Mouse (Mus musculus): Measurements from ENCODE around the gene Nt5c.
"Not testable (repeated sequence)": the region's sequence is repeated elsewhere in the genome, so short reads cannot be mapped to it uniquely, and the experiment has no call there.

The Nt5c gene

GRCm38 (mm10) chr11:115491356-115492083 lies at the start of gene Nt5c:
Nt5c (minus strand) TSS chr11:115491862.
- in situ Hi-C loops (cut with MboI, MseI): no loop called here

GRCm38 (mm10) chr11:115538045-115538444 lies 46.4 kb upstream of the Nt5c start:
- in situ Hi-C loops (cut with MboI, MseI): no loop called here

DNA sequence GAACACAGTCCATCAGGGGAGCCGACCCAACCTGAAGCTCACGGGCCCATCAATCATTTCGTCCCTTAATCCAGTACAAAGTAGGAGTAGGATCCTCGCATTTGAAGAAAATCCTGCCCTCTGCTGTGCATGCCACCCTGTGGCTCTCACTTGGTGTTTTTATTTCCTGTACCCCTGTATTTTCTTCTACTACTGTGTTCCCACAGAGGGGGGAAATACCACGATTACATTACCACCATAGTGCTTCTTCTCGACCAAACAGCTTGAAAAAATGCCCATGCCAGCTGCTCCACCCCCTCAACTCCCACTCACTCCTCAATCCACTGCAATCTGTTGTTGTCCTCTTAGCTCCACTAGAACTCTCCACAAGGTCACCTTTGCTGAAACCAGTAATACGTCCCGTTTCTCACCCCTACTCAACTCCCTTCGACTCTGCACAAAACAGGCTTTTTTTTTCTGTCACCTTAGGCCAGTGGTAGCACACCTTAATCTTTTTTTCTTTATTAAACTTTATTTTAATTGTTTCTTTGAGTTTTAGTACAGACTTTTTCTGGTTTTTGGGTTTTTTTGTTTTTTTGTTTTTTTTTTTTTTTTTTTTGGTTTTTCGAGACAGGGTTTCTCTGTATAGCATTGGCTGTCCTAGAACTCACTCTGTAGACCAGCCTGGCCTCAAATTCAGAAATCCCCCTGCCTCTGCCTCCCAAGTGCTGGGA lies 45.4 kb upstream of the Nt5c start:
- in situ Hi-C loops (cut with MboI, MseI): no loop called here

GRCm38 (mm10) chr11:115536038-115536681 lies 44.5 kb upstream of the Nt5c start, which contains the start of gene Sumo2:
Sumo2 (minus strand) TSS chr11:115536276.
- in situ Hi-C loops (cut with MboI, MseI): no loop called here

DNA sequence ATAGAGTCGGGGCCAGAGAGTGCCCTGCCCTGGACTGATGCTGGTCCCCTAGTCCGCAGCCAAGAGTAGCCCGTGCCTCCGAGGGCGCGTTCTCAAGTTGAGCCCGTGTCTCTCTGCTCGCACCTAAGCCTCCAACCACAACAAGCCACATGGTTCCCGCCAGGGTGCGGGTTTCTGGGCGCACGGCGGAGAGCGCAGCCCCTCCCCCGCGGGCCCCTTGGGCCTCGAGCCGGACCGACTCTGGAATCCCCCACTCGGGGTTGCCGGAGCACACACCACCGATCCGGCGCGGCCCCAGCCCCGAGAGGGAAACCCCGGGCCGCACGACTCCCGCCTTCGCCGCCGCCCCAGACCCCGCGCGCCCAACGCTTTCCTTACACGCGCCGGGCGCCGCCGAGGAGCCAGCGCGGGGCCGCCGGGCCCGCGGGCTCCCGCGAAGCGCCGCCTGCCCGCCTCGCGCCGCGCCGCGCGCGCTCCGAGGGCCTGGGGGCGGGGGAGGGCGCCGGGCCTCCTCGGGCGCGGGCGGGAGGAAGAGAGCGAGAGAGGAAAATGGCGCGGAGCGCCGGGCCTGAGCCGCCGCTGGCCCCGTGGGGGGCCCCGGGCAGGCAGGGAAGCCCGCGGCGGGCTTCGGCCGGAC lies 43.9 kb upstream of the Nt5c start:
- in situ Hi-C loops (cut with MboI, MseI): no loop called here

- in situ Hi-C loops (cut with MboI, MseI): loop anchor here (5.0 kb wide), 1 partner anchor 48 kb away; no protein-coding TSS in a partner anchor
Measured at GRCm38 (mm10) chr11:115534759-115535371, 43.2 kb upstream of the Nt5c start.

GRCm38 (mm10) chr11:115526446-115526845 lies 34.8 kb upstream of the Nt5c start:
- in situ Hi-C loops (cut with MboI, MseI): not testable (repeated sequence)

DNA sequence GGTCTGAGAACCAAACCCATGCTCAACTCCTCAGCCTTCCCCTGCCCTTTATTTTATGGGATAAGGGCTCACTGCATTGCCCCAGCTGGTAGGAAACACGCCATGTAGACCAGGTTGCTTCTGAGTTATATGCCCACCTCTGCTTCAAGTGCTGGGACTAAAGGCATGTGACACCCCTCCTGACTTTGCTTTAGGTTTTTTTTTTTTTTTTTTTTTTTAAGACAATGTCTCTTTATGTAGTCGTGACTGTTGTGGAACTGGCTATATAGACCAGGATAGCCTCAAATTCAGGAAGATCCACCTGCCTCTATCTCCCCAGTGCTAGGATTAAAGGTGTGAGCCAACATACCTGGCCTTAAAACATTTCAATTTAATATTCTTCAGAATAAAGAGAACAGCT lies 31.0 kb upstream of the Nt5c start:
- in situ Hi-C loops (cut with MboI, MseI): no loop called here

DNA sequence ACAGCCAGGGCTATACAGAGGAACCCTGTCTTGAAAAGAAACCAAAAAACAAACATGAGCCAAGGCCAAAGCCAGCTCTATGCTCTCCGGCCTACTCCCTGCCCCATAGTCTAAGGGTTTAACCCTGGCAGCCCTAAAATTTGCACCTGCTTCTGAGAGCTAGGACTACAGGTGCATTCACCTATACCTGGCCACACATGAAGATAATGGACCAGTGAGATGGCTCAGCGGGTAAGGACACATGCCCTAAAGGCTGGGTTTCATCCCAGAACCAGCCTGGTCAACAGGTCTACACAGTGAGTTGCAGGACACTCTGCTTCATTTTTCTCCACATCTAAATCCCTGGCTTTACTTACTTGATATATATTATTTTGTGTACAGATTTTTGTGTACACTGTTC lies 30.6 kb upstream of the Nt5c start:
- in situ Hi-C loops (cut with MboI, MseI): no loop called here

DNA sequence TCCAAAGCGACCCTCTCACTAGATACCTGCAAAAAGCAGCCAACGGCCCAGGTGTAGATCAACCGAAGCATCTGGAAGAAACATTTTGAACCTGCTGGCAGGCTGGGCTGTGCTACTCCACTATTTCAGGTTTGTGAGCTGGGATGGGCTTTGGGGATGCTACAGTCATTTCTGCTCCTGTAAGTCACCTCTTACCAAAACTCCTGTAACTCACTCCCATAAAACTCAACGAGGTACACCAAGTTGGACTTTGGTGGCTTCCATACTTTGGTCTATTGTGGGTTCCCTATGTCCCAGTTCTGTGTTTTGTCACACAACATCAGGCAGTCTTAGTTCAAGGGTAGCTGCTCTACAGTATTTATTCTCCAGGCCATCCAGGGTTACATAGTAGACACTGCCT lies 29.4 kb upstream of the Nt5c start:
- in situ Hi-C loops (cut with MboI, MseI): no loop called here

DNA sequence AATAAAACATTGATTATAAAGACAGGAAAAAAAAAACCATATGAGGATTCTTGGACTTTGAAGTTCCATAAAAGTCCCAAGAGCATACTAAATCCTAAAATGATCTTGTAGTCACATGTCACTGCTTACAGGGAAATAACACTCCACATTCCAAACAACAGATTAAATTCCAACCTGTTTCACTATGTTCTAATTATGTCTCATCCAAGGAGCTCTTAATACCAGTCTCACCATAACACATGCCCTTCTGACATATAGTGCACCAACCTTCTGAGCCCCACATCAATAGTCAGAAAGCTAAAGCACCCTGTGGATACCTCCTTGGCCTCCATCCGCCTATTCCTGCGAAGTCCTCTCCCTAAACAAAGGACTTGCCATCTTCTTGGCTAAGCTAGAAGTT lies 28.6 kb upstream of the Nt5c start:
- in situ Hi-C loops (cut with MboI, MseI): no loop called here

DNA sequence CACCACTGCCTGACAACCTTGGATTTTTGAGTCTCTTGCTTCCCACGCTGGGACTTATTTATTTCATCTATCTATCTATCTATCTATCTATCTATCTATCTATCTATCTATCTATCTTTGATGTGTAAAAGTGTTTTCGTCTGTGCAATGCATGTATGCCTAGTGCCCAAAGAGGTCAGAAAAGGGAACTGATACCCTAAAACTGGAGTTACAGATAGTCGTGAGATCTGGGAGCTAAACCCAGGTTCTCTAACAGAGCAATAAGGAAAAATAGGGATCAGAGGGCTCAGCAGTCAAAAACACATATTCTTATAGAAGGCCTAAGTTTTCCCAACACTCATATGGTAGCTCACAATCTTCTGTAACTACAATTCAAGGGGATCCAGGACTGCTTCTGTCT lies 27.9 kb upstream of the Nt5c start:
- in situ Hi-C loops (cut with MboI, MseI): no loop called here

- in situ Hi-C loops (cut with MboI, MseI): no loop called here
Measured at GRCm38 (mm10) chr11:115518693-115519092, 27.0 kb upstream of the Nt5c start.

GRCm38 (mm10) chr11:115516942-115517341 lies 25.3 kb upstream of the Nt5c start:
- in situ Hi-C loops (cut with MboI, MseI): no loop called here

DNA sequence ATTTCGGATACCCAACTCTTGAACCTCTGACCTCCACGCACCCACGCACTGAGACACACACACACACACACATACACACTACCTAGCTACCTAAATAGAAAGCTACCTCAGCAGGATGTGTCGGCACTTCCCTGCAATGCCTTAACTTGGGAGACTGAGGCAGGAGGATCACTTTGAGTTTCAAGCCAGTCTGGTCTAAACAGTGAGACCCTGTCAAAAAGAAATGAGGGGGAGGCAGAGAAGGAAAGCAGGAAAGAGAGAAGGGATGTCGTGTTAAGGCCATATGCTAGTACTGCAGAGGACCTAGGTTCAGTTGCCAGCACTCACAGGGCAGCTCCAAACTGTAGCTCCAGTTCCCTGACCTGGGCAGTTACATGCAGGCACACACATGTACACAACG lies 23.4 kb upstream of the Nt5c start:
- in situ Hi-C loops (cut with MboI, MseI): no loop called here

DNA sequence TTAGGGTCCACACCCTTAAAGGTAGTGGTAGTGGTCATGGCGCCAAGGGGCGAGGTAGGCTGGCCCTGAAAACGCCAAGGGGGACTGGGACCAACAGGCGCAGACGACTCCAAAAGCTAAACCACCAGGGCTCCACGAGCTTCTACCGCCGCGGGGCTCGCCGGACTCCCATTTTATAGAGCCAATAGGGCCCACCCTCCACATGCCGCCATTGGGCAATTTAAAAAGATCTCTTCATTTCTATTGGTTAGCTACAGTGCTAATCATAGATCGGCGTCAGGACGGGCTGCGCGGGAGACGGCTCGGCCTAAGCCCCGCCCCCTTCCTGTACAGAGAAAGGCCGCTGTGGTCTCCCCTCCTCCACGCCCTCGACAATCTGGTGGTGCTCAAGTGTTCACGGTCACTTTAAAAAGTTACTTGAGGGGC lies 22.6 kb upstream of the Nt5c start, which contains the start of gene Jpt1:
TSS of gene Jpt1 (minus strand) at position 150 of the 426 bp plus-strand sequence.
- in situ Hi-C loops (cut with MboI, MseI): no loop called here

- in situ Hi-C loops (cut with MboI, MseI): no loop called here
Measured at GRCm38 (mm10) chr11:115513271-115514237, 21.9 kb upstream of the Nt5c start.

DNA sequence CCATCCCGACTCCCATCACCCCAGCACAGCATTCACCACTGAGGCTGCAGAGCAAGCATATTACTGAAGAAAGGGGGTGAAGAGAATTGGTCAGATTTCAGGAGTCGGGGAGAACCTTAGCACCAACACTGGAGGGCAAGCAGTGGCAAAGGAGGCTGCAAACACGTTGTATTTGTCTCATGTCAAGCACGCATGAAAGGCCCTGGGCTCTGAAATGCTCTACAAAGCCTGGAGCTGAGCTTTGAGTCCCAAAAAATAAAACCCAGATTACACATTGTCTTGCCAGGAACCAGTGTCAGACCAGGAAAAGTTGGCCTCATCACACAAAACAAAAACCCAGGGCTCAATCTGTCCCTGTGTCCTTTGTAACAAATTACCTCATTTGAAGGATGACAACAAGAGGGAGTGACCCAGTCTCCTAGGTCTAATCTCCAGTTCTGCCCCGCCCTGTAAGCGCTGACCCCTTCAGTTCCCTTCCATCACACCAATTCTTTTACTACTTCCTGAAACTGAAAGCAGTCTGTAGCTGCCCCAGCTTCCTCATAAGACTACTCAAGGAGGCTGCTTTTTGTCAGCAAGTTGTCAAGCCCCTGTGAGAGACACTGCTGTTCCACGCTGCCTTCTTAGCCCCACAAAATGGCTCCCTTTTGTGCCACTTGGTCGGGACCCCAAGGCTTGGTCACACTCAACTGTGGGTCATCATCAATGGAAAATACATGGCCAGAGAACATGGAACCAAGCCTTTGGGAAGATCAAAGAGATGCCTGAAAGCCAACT lies 20.9 kb upstream of the Nt5c start:
- in situ Hi-C loops (cut with MboI, MseI): no loop called here

GRCm38 (mm10) chr11:115512004-115512403 lies 20.3 kb upstream of the Nt5c start:
- in situ Hi-C loops (cut with MboI, MseI): no loop called here

DNA sequence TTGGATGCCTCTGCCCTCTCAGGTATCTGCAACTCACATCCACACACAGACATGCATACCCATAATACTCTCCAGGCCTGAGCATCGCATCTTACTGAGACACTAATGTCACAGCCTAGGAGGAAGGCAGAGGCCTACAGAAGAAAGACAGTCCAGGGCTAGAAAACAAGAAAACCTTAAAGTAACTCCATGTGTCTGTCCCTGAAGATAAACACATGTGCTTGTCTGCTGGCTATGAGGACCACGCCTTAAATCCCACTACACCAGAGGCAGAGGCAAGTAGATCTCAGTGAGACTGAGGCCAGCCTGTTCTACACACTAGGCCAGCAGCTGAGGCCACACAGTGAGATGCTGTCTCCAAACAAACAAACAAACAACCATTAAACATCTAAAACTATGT lies 19.5 kb upstream of the Nt5c start:
- in situ Hi-C loops (cut with MboI, MseI): no loop called here
